Comparison of ENCODE assay signal across 25 mouse cellular contexts in genomic region chr10:44449666-44450065, GRCm38 (mm10).
DNase-seq lines count a peak whose midpoint lies in the region; ATAC-seq and TF ChIP-seq lines count a peak whose summit lies in the region.
"Had no signal": no experiment of that assay in that cellular context is flagged by ENCODE, and none has a peak within 500 bp of the region (broad histone marks: within the 10 kb centered on the region; RNA-seq: fewer than 3 reads in every experiment).

No protein-coding gene starts in this region.

- DNase-seq in heart, adult 11 months, result peak; percentile 52
- no peak for DNase-seq in heart, adult 2 months
- DNase-seq in CD4-positive, CD25-positive, alpha-beta regulatory T cell, adult 2 months (ENCODE audit: low read depth, low spot score), result peak; percentile 68
- DNase-seq in lung, postnatal 25 days (ENCODE audit: low spot score), result no peak
- no peak for DNase-seq in layer of hippocampus, adult 11-12 months (ENCODE audit: low spot score)
- DNase-seq in layer of hippocampus, postnatal 36 days, result no peak
- DNase-seq: adrenal gland, postnatal 10 days; cerebellum, adult 9-11 months; gastrocnemius, postnatal 36 days; heart, postnatal 10 days; left cerebral cortex, postnatal 4 days; liver; right cerebral cortex, adult 18-20 months; spleen, adult 18-20 months; thymus, postnatal 25 days had no signal

- intact Hi-C loops in heart, adult 2 months (cut with DNase I), result loop anchor here (5.0 to 10.0 kb wide), 2 partner anchors 67 to 475 kb away; no protein-coding TSS in a partner anchor

- TF ChIP-seq EP300 in heart, adult 2 months (IDR thresholded peaks at IDR 0.05; ENCODE audit: insufficient read depth, low read depth, low read length), result no peak

- no peaks in the 10 kb centered on the region for H3K27me3 ChIP-seq in heart, adult 2 months (ENCODE audit: control insufficient read depth, insufficient read depth, low read length)
- H3K27me3 ChIP-seq: embryonic facial prominence, embryonic 12.5 days; Patski; stomach, embryonic 15.5 days had no signal

- no peak for TF ChIP-seq POLR2A in heart, adult 2 months (IDR thresholded peaks at IDR 0.05; ENCODE audit: insufficient read depth, low read depth, low read length)

- H3K4me1 ChIP-seq in heart, adult 2 months (ENCODE audit: control insufficient read depth, insufficient read depth, low read length), result peaks cover 2% of the 10 kb centered on the region
- H3K4me1 ChIP-seq: hindbrain, embryonic 12.5 days had no signal

- no peak for TF ChIP-seq CTCF in heart, adult 2 months (IDR thresholded peaks at IDR 0.05)

- no peak overlapping the region for H3K27ac ChIP-seq in heart, adult 2 months
- H3K27ac ChIP-seq: embryonic facial prominence, embryonic 12.5 days; forebrain, embryonic 13.5 days; hindbrain, embryonic 12.5 days; stomach, embryonic 15.5 days had no signal

- H3K9ac ChIP-seq in heart, adult 2 months (ENCODE audit: low read depth, low read length), result no peak overlapping the region
- H3K9ac ChIP-seq: embryonic facial prominence, embryonic 12.5 days; forebrain, embryonic 13.5 days; hindbrain, embryonic 12.5 days; stomach, embryonic 15.5 days had no signal

- ATAC-seq in inflammation-experienced regulatory T-cells, adult 6 months, result peak; percentile 58
- peak; percentile 63 for ATAC-seq in neutrophil, adult 5-6 weeks (ENCODE audit: extremely low read depth, insufficient number of reproducible peaks, low FRiP score, poor library complexity, severe bottlenecking)
- ATAC-seq: forebrain, embryonic 13.5 days; lung, postnatal 0 days; midbrain, embryonic 16.5 days; Patski had no signal

- 63% methylated on average over 5 of the region's 5 CpGs for WGBS in heart, adult 2 months

- H3K4me3 ChIP-seq in heart, adult 2 months, result no peak overlapping the region
- H3K4me3 ChIP-seq: embryonic facial prominence, embryonic 12.5 days; erythroblast, embryonic 14.5 days; forebrain, embryonic 13.5 days; hindbrain, embryonic 12.5 days; stomach, embryonic 15.5 days had no signal

- H3K79me2 ChIP-seq in heart, adult 2 months (replicated peaks; ENCODE audit: control insufficient read depth, insufficient read depth, low read length), result no peaks in the 10 kb centered on the region

- H3K36me3 ChIP-seq in heart, adult 2 months (ENCODE audit: control insufficient read depth, insufficient read depth, low read length), result peaks cover 9% of the 10 kb centered on the region
- H3K36me3 ChIP-seq: embryonic facial prominence, embryonic 12.5 days; hindbrain, embryonic 12.5 days; stomach, embryonic 15.5 days had no signal

Comparison
In these comparisons a context has a peak if more than half of its experiments do, and no peak if none do; other contexts are left out.
1. DNase-seq: peak in heart, adult 11 months (single experiment) and CD4-positive, CD25-positive, alpha-beta regulatory T cell, adult 2 months (single experiment); none in heart, adult 2 months (0 of 2), lung, postnatal 25 days (single experiment), layer of hippocampus, adult 11-12 months (single experiment) and layer of hippocampus, postnatal 36 days (0 of 2).